Mouse (Mus musculus) thymus, adult 2 months (tissue): ENCODE results near the gene Rcan2.

Source experiments
- CTCF ChIP-seq: fragments of 200-500 bp; IDR thresholded peaks from 2 replicates; pipeline ENCODE4 v1.5.1; 2012; ENCODE audit warnings: mild to moderate bottlenecking, control low read depth, low read length, moderate library complexity, borderline replicate concordance; ENCODE audit not compliant: control insufficient read depth, poor library complexity, insufficient read depth; ENCODE audit errors: extremely low read depth
- POLR2A ChIP-seq: fragments of 200-500 bp; IDR thresholded peaks from 2 replicates; pipeline ENCODE4 v1.6.1; 2012; ENCODE audit warnings: mild to moderate bottlenecking, low read length, control low read depth, moderate library complexity; ENCODE audit not compliant: control insufficient read depth, poor library complexity, insufficient read depth; ENCODE audit errors: extremely low read depth

- TF ChIP-seq POLR2A = no peak
- TF ChIP-seq CTCF = no peak
Measured at GRCm38 (mm10) chr17:43811453-43811852, 10.3 kb downstream of the Rcan2 start.
